Mouse (Mus musculus): Measurements from ENCODE around the gene Mlx. TPM values are rescaled to one million over a fixed set of nuclear protein-coding genes. Genes with fewer than 3 reads are reported as not detected.

Mlx gene
- total and polyA plus RNA-seq, 3 experiments, result 45.2 to 116 (median 51.5) TPM

DNA sequence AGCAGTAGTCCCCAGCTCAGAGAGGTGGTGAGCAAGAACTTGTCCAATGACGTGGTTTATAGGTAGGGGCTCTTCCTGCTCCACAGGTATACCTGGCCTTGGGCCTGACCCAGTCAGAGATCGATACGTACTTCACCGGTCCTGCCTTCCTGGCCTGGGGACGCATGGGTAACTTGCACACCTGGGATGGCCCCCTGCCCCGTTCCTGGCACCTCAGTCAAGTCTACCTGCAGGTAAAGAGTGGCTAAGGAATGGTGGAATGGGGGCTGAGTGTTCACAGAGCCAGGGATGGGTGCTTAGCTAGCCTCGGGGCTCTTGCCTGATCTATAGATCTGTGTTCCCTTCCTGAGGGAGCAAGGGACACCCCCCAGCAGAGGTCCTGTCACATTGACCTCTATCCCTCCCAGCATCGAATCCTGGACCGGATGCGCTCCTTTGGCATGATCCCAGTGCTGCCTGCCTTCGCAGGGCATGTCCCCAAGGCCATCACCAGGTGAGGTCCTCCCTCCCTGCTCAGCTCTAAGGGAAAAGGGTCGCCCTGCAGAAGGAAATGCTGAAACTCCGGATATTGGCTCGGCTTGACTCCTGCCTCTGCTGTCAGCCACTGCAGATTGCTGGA, 15.2 kb upstream of the Mlx start:
- no peak for TF ChIP-seq USF2 (conservative IDR thresholded peaks at IDR 0.05; ENCODE audit: low read depth, low read length)
- TF ChIP-seq SMC3 (IDR thresholded peaks at IDR 0.05; ENCODE audit: low read depth, low read length), result no peak
- TF ChIP-seq POLR2A (IDR thresholded peaks at IDR 0.05; ENCODE audit: low read depth, low read length), result no peak
- TF ChIP-seq ZKSCAN1 (IDR thresholded peaks at IDR 0.05; ENCODE audit: borderline replicate concordance, low read depth, low read length), result no peak
- no peak for TF ChIP-seq GABPA (IDR thresholded peaks at IDR 0.05; ENCODE audit: insufficient replicate concordance, low read depth, low read length)
- no peak for TF ChIP-seq EP300 (IDR thresholded peaks at IDR 0.05; ENCODE audit: low read length)
- no peak for TF ChIP-seq ELF1 (IDR thresholded peaks at IDR 0.05; ENCODE audit: low read depth, low read length)
- TF ChIP-seq USF1 (IDR thresholded peaks at IDR 0.05; ENCODE audit: low read depth, low read length), result no peak
- no peak overlapping the region for H3K9ac ChIP-seq (ENCODE audit: insufficient read depth, low read depth)
- H3K36me3 ChIP-seq (replicated peaks in 1 of 2; ENCODE audit: control insufficient read depth in 1 of 2, insufficient read depth in 1 of 2, low read length in 1 of 2), result peaks cover 8 to 29% of the 10 kb centered on the region in 2 experiments
- H3K4me2 ChIP-seq (ENCODE audit: insufficient read depth, low read depth, poor library complexity, severe bottlenecking), result no peak overlapping the region
- H3K9me3 ChIP-seq (replicated peaks; ENCODE audit: low read length), result no peaks in the 10 kb centered on the region
- DNase-seq (ENCODE audit: extremely low read depth), result no peak
- H3K4me1 ChIP-seq (ENCODE audit: control insufficient read depth in 1 of 2, insufficient read depth in 2 of 2), result peaks cover 8 to 19% of the 10 kb centered on the region in 2 experiments
- peaks cover 2% of the 10 kb centered on the region for H3K27me3 ChIP-seq (replicated peaks)
- H3K4me3 ChIP-seq (replicated peaks in 1 of 3; ENCODE audit: low read depth in 2 of 3, low read length in 2 of 3, poor library complexity in 1 of 3), result no peak overlapping the region
- H3K27ac ChIP-seq (ENCODE audit: insufficient read depth, low read depth), result no peak overlapping the region
- no peaks in the 10 kb centered on the region for H3K79me2 ChIP-seq (replicated peaks; ENCODE audit: control insufficient read depth, extremely low read depth, insufficient read depth, poor library complexity, severe bottlenecking)
- dilution Hi-C loops (cut with MboI; ENCODE audit: extremely low pct_ligation_motif_present, extremely low pct_unique_long_range_greater_than_20kb, low sequenced_read_pairs) (no loop called here), in situ Hi-C loops (cut with MboI; ENCODE audit: low pct_ligation_motif_present, low pct_unique_long_range_greater_than_20kb, low sequenced_read_pairs) (no loop called here)

DNA sequence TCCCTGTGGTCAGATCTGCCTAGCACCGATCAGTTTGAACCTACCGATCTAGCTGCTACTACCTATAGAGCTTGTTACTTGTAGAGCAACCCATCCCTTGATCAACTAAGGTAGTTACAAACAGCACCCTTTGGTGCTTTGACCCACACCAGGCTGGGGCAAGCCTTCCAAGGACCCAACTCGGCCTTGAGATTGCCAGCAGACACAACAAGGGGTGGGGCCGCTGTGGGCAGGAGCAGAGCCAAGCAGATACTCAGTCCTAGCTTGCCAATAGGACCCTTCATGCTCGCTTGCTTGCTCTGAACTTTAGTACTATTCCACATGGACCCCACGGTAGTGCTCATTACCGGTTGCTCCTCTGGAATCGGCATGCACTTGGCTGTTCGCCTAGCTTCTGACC, 9.0 kb upstream of the Mlx start, which contains the start of gene Hsd17b1:
TSS of gene Hsd17b1 (plus strand) at position 291 of the 400 bp plus-strand sequence.
- Histone ChIP-seq H3K27me3 (replicated peaks) (peaks cover 3% of the 10 kb centered on the region), H3K79me2 (replicated peaks; ENCODE audit: control insufficient read depth, extremely low read depth, insufficient read depth, poor library complexity, severe bottlenecking) (0 out of 2 replicates have a peak, but pooled peaks cover 3% of the 10 kb centered on the region), H3K4me3 (replicated peaks in 1 of 3; ENCODE audit: low read depth in 2 of 3, low read length in 2 of 3, poor library complexity in 1 of 3) (no peak within 1 kb of the TSS), H3K9me3 (replicated peaks; ENCODE audit: low read length) (no peaks in the 10 kb centered on the region), H3K9ac (ENCODE audit: insufficient read depth, low read depth) (no peak within 1 kb of the TSS), H3K36me3 (replicated peaks in 1 of 2; ENCODE audit: control insufficient read depth in 1 of 2, insufficient read depth in 1 of 2, low read length in 1 of 2) (peaks cover 8 to 25% of the 10 kb centered on the region in 2 experiments), H3K4me2 (ENCODE audit: insufficient read depth, low read depth, poor library complexity, severe bottlenecking) (no peak within 1 kb of the TSS), H3K27ac (ENCODE audit: insufficient read depth, low read depth) (no peak within 1 kb of the TSS), H3K4me1 (ENCODE audit: control insufficient read depth in 1 of 2, insufficient read depth in 2 of 2) (peaks cover 0 to 7% of the 10 kb centered on the region in 2 experiments; a peak in 2 of 4 replicates)
- DNase-seq (ENCODE audit: extremely low read depth), result no peak
- dilution Hi-C loops (cut with MboI; ENCODE audit: extremely low pct_ligation_motif_present, extremely low pct_unique_long_range_greater_than_20kb, low sequenced_read_pairs) (no loop called here), in situ Hi-C loops (cut with MboI; ENCODE audit: low pct_ligation_motif_present, low pct_unique_long_range_greater_than_20kb, low sequenced_read_pairs) (no loop called here)
- TF ChIP-seq EP300 (IDR thresholded peaks at IDR 0.05; ENCODE audit: low read length), result no peak
- TF ChIP-seq KAT2A (IDR thresholded peaks at IDR 0.05; ENCODE audit: insufficient replicate concordance, low read length), result no peak
- TF ChIP-seq MAZ (IDR thresholded peaks at IDR 0.05; ENCODE audit: low read depth, low read length), result no peak
- TF ChIP-seq ZMIZ1 (IDR thresholded peaks at IDR 0.05; ENCODE audit: low read depth, low read length), result no peak
- no peak for TF ChIP-seq ZKSCAN1 (IDR thresholded peaks at IDR 0.05; ENCODE audit: borderline replicate concordance, low read depth, low read length)
- TF ChIP-seq GABPA (IDR thresholded peaks at IDR 0.05; ENCODE audit: insufficient replicate concordance, low read depth, low read length), result no peak
- no peak for TF ChIP-seq ELF1 (IDR thresholded peaks at IDR 0.05; ENCODE audit: low read depth, low read length)
- TF ChIP-seq BHLHE40 (IDR thresholded peaks at IDR 0.05; ENCODE audit: low read depth, low read length), result no peak
- no peak for TF ChIP-seq CHD1 (IDR thresholded peaks at IDR 0.05; ENCODE audit: low read depth, low read length)
- no peak for TF ChIP-seq PAX5 (IDR thresholded peaks at IDR 0.05; ENCODE audit: low read length)
- TF ChIP-seq HCFC1 (IDR thresholded peaks at IDR 0.05; ENCODE audit: low read depth, low read length), result no peak
- TF ChIP-seq IRF4 (IDR thresholded peaks at IDR 0.05; ENCODE audit: low read depth, low read length), result no peak
- TF ChIP-seq SIN3A (IDR thresholded peaks at IDR 0.05; ENCODE audit: low read length), result no peak
- no peak for TF ChIP-seq RCOR1 (conservative IDR thresholded peaks at IDR 0.05; ENCODE audit: low read depth, low read length)
- TF ChIP-seq ETS1 (conservative IDR thresholded peaks at IDR 0.05; ENCODE audit: low read depth, low read length), result no peak
- no peak for TF ChIP-seq ZNF384 (IDR thresholded peaks at IDR 0.05; ENCODE audit: low read depth, low read length)
